Mouse (Mus musculus) testis, adult 2 months (tissue): Measurements from ENCODE around the gene Ccnd2. TPM values are rescaled to one million over a fixed set of nuclear protein-coding genes. Genes with fewer than 3 reads are reported as not detected.

Experiments used
- H3K27ac ChIP-seq: fragments of 200-500 bp; 2 replicates; pipeline ENCODE4 v1.5.1; 2012; ENCODE audit warnings: low read depth, low read length; ENCODE audit not compliant: control insufficient read depth, insufficient read depth
- H3K27me3 ChIP-seq: fragments of 200-500 bp; 2 replicates; pipeline ENCODE4 v1.6.1; 2012; ENCODE audit warnings: mild to moderate bottlenecking, low read length, moderate library complexity; ENCODE audit not compliant: control insufficient read depth, insufficient read depth
- H3K36me3 ChIP-seq: fragments of 200-500 bp; 2 replicates; pipeline ENCODE4 v1.6.1; 2012; ENCODE audit warnings: mild to moderate bottlenecking, low read length; ENCODE audit not compliant: control insufficient read depth, insufficient read depth
- H3K4me1 ChIP-seq: fragments of 200-500 bp; 2 replicates; pipeline ENCODE4 v1.6.1; 2012; ENCODE audit warnings: low read length; ENCODE audit not compliant: control insufficient read depth, insufficient read depth
- H3K4me3 ChIP-seq: fragments of 200-500 bp; 2 replicates; pipeline ENCODE4 v1.5.1; 2012; ENCODE audit warnings: low read depth, mild to moderate bottlenecking, low read length, moderate library complexity, mixed read lengths; ENCODE audit not compliant: control insufficient read depth
- CTCF ChIP-seq: fragments of 200-500 bp; IDR thresholded peaks from 2 replicates; pipeline ENCODE4 v1.5.1; 2012; ENCODE audit warnings: low read depth, mild to moderate bottlenecking, inconsistent platforms, low read length, moderate library complexity; ENCODE audit not compliant: control insufficient read depth, insufficient read depth, insufficient replicate concordance
- POLR2A ChIP-seq: fragments of 200-500 bp; IDR thresholded peaks from 2 replicates; pipeline ENCODE4 v1.6.1; 2012; ENCODE audit warnings: low read depth, mild to moderate bottlenecking, inconsistent platforms, low read length, moderate library complexity; ENCODE audit not compliant: control insufficient read depth
- polyA plus RNA-seq: library from polyadenylated mRNA; depleted of rRNA; stranded (reverse); fragments of >200 nt; gene quantifications from 2 replicates; pipeline ENCODE4 v1.2.3, GENCODE M21; 2012; rRNA removed

Gene Ccnd2
- polyA plus RNA-seq, 1 experiment, result 4.3 TPM

- Histone ChIP-seq H3K27me3 (no peaks in the 10 kb centered on the region), H3K4me3 (no peak overlapping the region), H3K4me1 (peaks cover 6% of the 10 kb centered on the region), H3K27ac (no peak overlapping the region), H3K36me3 (no peaks in the 10 kb centered on the region; the same call in 1 of the 2 replicates)
- TF ChIP-seq POLR2A, result no peak
- peak; percentile 49; the same call in 1 of the 2 replicates for TF ChIP-seq CTCF
Observed at GRCm38 (mm10) chr6:127105107-127105506, 46.9 kb downstream of the Ccnd2 start.

DNA sequence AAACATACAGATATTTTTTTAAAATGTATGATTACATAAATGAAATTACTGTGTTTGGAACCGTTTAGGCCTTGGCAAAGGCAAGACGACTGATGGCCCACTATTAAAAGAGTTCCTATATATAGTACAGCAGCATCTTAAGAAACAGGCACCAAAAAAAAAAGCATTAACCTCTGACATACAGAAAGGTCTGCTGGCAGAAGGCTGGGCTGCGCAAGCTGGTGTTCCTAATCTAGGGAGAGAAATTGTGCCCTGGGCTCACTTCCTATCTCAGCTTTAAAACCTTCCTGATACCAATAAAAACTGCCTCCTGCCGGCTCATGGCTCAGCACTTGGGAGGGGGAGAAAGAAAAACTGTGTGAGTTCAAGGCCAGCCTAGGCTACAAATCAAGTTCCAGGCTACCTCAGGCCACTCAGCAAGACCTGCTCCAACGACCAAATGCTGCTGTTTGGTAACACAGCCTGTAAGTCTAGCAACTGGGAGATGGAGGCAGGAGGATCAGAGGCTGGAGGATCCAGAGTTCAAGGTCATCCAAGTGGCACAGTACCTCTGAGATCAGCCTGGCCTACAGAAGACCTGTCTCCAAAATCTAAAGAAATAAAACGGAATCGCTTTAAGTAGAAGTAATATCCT is 47.5 kb downstream of the Ccnd2 start:
- TF ChIP-seq CTCF (no peak), POLR2A (no peak)
- no peak overlapping the region for H3K4me3 ChIP-seq
- no peak overlapping the region for H3K27ac ChIP-seq
- no peaks in the 10 kb centered on the region for H3K27me3 ChIP-seq
- H3K36me3 ChIP-seq, result no peaks in the 10 kb centered on the region; the same call in 1 of the 2 replicates
- peaks cover 4% of the 10 kb centered on the region for H3K4me1 ChIP-seq

GRCm38 (mm10) chr6:127103506-127104275 is 48.3 kb downstream of the Ccnd2 start:
- TF ChIP-seq POLR2A, result no peak
- TF ChIP-seq CTCF, result no peak
- Histone ChIP-seq H3K27ac (no peak overlapping the region), H3K4me1 (peaks cover 4% of the 10 kb centered on the region), H3K4me3 (no peak overlapping the region), H3K36me3 (no peaks in the 10 kb centered on the region; the same call in 1 of the 2 replicates), H3K27me3 (no peaks in the 10 kb centered on the region)

GRCm38 (mm10) chr6:127094565-127094964 is 57.4 kb downstream of the Ccnd2 start:
- Histone ChIP-seq H3K36me3 (no peaks in the 10 kb centered on the region), H3K27ac (no peak overlapping the region), H3K4me3 (no peak overlapping the region), H3K27me3 (no peaks in the 10 kb centered on the region), H3K4me1 (no peaks in the 10 kb centered on the region)
- TF ChIP-seq POLR2A (no peak), CTCF (peak; percentile 40; the same call in 1 of the 2 replicates)

- no peak for TF ChIP-seq CTCF
- no peaks in the 10 kb centered on the region for H3K36me3 ChIP-seq
- H3K4me3 ChIP-seq, result no peak overlapping the region
- no peak overlapping the region for H3K27ac ChIP-seq
- H3K4me1 ChIP-seq, result peaks cover 3% of the 10 kb centered on the region
- no peaks in the 10 kb centered on the region for H3K27me3 ChIP-seq
Observed at GRCm38 (mm10) chr6:127086739-127087138, 65.3 kb downstream of the Ccnd2 start.

DNA sequence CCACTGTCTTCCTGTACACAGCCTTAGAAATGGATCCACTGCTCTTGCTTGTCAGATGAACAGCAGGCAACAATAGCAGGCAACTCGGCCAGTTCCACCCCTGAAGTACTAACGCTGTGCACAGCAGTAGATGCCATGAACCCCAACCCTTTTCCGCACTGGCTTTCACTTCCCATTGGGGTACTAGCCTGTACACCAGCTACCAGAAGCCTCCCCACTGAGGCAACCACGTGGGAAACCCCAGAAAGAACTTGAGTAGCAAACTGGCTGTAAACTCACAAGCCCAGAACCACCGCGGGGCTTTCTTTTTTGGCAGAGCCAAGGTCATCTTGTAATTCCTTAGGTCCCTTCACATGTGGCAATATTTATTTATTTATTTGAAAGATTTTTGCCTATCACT is 70.2 kb downstream of the Ccnd2 start:
- Histone ChIP-seq H3K27ac (no peak overlapping the region), H3K27me3 (no peaks in the 10 kb centered on the region), H3K4me3 (no peak overlapping the region), H3K4me1 (peaks cover 10% of the 10 kb centered on the region), H3K36me3 (no peaks in the 10 kb centered on the region)
- TF ChIP-seq POLR2A (no peak), CTCF (no peak)

DNA sequence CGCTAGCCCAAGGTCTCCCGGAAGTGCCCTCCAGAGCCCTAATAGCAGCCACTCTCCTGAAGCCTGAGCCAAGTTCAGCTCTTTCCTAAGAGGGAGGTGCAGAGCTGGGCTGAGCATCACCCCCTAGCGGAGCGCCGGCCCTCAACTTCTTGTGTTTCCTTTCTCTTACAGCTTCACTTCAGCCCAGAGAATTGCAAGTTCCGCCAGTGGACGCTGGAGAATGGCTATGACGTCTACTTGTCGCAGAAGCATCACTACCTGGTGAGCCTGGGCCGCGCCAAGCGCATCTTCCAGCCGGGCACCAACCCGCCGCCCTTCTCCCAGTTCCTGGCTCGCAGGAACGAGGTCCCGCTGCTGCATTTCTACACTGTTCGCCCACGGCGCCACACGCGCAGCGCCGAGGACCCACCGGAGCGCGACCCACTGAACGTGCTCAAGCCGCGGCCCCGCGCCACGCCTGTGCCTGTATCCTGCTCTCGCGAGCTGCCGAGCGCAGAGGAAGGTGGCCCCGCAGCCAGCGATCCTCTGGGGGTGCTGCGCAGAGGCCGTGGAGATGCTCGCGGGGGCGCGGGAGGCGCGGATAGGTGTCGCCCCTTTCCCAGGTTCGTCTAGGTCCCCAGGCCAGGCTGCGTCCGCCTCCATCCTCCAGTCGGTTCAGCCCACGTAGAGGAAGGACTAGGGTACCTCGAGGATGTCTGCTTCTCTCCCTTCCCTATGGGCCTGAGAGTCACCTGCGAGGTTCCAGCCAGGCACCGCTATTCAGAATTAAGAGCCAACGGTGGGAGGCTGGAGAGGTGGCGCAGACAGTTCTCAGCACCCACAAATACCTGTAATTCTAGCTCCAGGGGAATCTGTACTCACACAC is 71.9 kb downstream of the Ccnd2 start:
- H3K36me3 ChIP-seq, result no peaks in the 10 kb centered on the region
- H3K27ac ChIP-seq, result no peak overlapping the region
- peak overlapping the region; percentile 63 for H3K4me3 ChIP-seq
- no peaks in the 10 kb centered on the region for H3K27me3 ChIP-seq
- peaks cover 10% of the 10 kb centered on the region for H3K4me1 ChIP-seq
- TF ChIP-seq POLR2A (no peak), CTCF (no peak)

Other genes with a start within 250 kb of the Ccnd2 start
- gene Dyrk4, start 230.4 kb downstream of the Ccnd2 start, polyA plus RNA-seq, result 16.8 and 19.7 TPM in 2 replicates
- gene Rad51ap1, start 212.6 kb downstream of the Ccnd2 start, polyA plus RNA-seq, result 15.9 and 16.0 TPM in 2 replicates
- gene D6Wsu163e, start 212.2 kb downstream of the Ccnd2 start, polyA plus RNA-seq, result 1.8 and 3.4 TPM in 2 replicates
- 0.04 and 0.06 TPM in 2 replicates for gene Fgf6, start 136.6 kb downstream of the Ccnd2 start, polyA plus RNA-seq
- gene Fgf23, start 79.3 kb downstream of the Ccnd2 start, polyA plus RNA-seq, result 0.11 TPM in 1 of 2 replicates, not detected in the other
- 5.6 and 6.7 TPM in 2 replicates for gene Tigar, start 42.6 kb downstream of the Ccnd2 start, polyA plus RNA-seq